Mouse (Mus musculus) embryo, embryonic 10.5 days (tissue): ENCODE measurements around the gene Nudt17.
A peak's percentile ranks its signal among the peaks of the same experiment; 100 is the strongest.
"Not testable (repeated sequence)": the region's sequence is repeated elsewhere in the genome, so short reads cannot be mapped to it uniquely, and the experiment has no call there.

Experiments used
- DNase-seq: peaks from one replicate; pipeline ENCODE4 v3.0.0-alpha.2; 2015; ENCODE audit warnings: low spot score

Gene Nudt17

GRCm38 (mm10) chr3:96701003-96701402 lies 7.4 kb downstream of the Nudt17 start:
- no peak for DNase-seq

- peak; percentile 69 for DNase-seq
These were observed 8.0 kb downstream of the Nudt17 start for GRCm38 (mm10) chr3:96700376-96700775.

- no peak for DNase-seq
These were observed 9.2 kb downstream of the Nudt17 start for GRCm38 (mm10) chr3:96698993-96699690.

- DNase-seq: peak; percentile 91
These were observed 11.3 kb downstream of the Nudt17 start for GRCm38 (mm10) chr3:96696766-96697732.

GRCm38 (mm10) chr3:96696198-96696765 lies 12.1 kb downstream of the Nudt17 start, which contains the start of gene Pias3:
Gene Pias3, plus strand, starts transcription at chr3:96696384.
- peak; percentile 90 for DNase-seq

- no peak for DNase-seq
These were observed 14.8 kb downstream of the Nudt17 start for GRCm38 (mm10) chr3:96693579-96693978.

GRCm38 (mm10) chr3:96692506-96692905 lies 15.9 kb downstream of the Nudt17 start:
- DNase-seq: peak; percentile 73

GRCm38 (mm10) chr3:96690298-96690697 lies 18.1 kb downstream of the Nudt17 start:
- DNase-seq: no peak

GRCm38 (mm10) chr3:96688854-96689253 lies 19.5 kb downstream of the Nudt17 start:
- DNase-seq: no peak

- DNase-seq: not testable (repeated sequence)
These were observed 22.3 kb downstream of the Nudt17 start for GRCm38 (mm10) chr3:96686057-96686456.

GRCm38 (mm10) chr3:96684822-96685156 lies 23.6 kb downstream of the Nudt17 start:
- DNase-seq: no peak

- DNase-seq: no peak
These were observed 24.1 kb downstream of the Nudt17 start for GRCm38 (mm10) chr3:96684151-96684821.

- DNase-seq: no peak
These were observed 24.9 kb downstream of the Nudt17 start for GRCm38 (mm10) chr3:96683496-96683895.

- DNase-seq: no peak
These were observed 27.9 kb downstream of the Nudt17 start for GRCm38 (mm10) chr3:96680269-96680956.

- DNase-seq: no peak
These were observed 29.1 kb downstream of the Nudt17 start for GRCm38 (mm10) chr3:96679159-96679674.

GRCm38 (mm10) chr3:96678456-96678855 lies 29.9 kb downstream of the Nudt17 start:
- DNase-seq: no peak

- no peak for DNase-seq
These were observed 32.7 kb downstream of the Nudt17 start for GRCm38 (mm10) chr3:96675690-96676089.

- no peak for DNase-seq
These were observed 33.2 kb downstream of the Nudt17 start for GRCm38 (mm10) chr3:96675171-96675570.

- DNase-seq: peak; percentile 57
These were observed 33.9 kb downstream of the Nudt17 start for GRCm38 (mm10) chr3:96674442-96674841.

- no peak for DNase-seq
These were observed 34.8 kb downstream of the Nudt17 start for GRCm38 (mm10) chr3:96673514-96673913.

GRCm38 (mm10) chr3:96671519-96671918 lies 36.8 kb downstream of the Nudt17 start:
- no peak for DNase-seq
